Mouse (Mus musculus): ENCODE results near the gene Rab11fip2.

GRCm38 (mm10) chr19:59877238-59877637 is 66.2 kb downstream of the Rab11fip2 start:
- TF ChIP-seq ELF1 (IDR thresholded peaks at IDR 0.05; ENCODE audit: low read depth, low read length) (no peak), TCF12 (IDR thresholded peaks at IDR 0.05; ENCODE audit: low read depth, low read length) (no peak), MAX (IDR thresholded peaks at IDR 0.05; ENCODE audit: low read length) (no peak), CTCF (IDR thresholded peaks at IDR 0.05 in 2 of 3, conservative IDR thresholded peaks at IDR 0.05 in 1 of 3; ENCODE audit: control insufficient read depth in 1 of 3, insufficient read depth in 1 of 3, low read depth in 2 of 3, low read length in 3 of 3, poor library complexity in 1 of 3, severe bottlenecking in 1 of 3) (no peak), JUND (IDR thresholded peaks at IDR 0.05; ENCODE audit: low read depth, low read length) (no peak), GATA1 (IDR thresholded peaks at IDR 0.05; ENCODE audit: low read depth, low read length) (no peak), EP300 (IDR thresholded peaks at IDR 0.05; ENCODE audit: low read depth in 1 of 2, low read length in 2 of 2) (no peak), NELFE (IDR thresholded peaks at IDR 0.05; ENCODE audit: low read depth, low read length) (no peak), POLR2A (IDR thresholded peaks at IDR 0.05; ENCODE audit: control insufficient read depth in 1 of 2, insufficient read depth in 1 of 2, low read depth in 1 of 2, low read length in 2 of 2, poor library complexity in 1 of 2) (no peak), HCFC1 (IDR thresholded peaks at IDR 0.05; ENCODE audit: low read depth, low read length) (no peak)

Measured in MEL (cell line).